Mouse (Mus musculus): ENCODE results near the gene Capns1. TPM values are rescaled to one million over a fixed set of nuclear protein-coding genes. Genes with fewer than 3 reads are reported as not detected.
A peak's percentile ranks its signal among the peaks of the same experiment; 100 is the strongest.

Capns1 gene
- total and polyA plus RNA-seq, 3 experiments, result 31.7 to 354 TPM; not detected in 1

DNA sequence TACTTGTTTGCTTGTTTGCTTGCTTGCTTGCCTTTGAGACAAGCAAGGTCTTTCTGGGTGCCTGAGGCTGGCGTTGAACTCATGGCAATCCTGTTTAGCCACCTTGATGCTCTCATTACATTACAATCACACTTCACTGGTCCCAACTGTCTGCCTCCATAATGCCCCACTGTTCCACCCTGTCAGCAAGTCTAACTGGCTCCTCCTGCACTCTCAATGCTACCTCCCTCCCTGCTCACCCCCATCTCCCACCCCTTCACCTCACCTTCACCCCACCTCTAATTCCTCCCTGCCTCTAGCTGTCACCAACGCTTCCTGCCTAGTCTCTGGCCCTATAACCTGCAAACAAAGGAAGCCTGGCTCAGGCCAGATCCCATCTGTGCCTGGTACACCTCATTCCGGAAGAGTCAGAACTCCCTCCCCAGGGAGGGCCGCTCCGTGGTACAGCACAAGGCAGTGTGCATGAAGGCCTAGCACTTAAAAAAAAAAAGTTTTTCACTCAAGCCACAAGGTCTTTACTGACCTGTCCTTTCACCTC is 950 bp downstream of the Capns1 start:
- H3K9me3 ChIP-seq (replicated peaks; ENCODE audit: insufficient read depth, low read length), result no peaks in the 10 kb centered on the region

GRCm38 (mm10) chr7:30196171-30196570 is 2.4 kb downstream of the Capns1 start:
- H3K9ac ChIP-seq (ENCODE audit: control insufficient read depth, low read depth, low read length, poor library complexity, severe bottlenecking), result no peak overlapping the region
- TF ChIP-seq ZMIZ1 (IDR thresholded peaks at IDR 0.05; ENCODE audit: low read depth, low read length) (no peak), KAT2A (conservative IDR thresholded peaks at IDR 0.05; ENCODE audit: low read depth, low read length) (no peak), UBTF (IDR thresholded peaks at IDR 0.05; ENCODE audit: borderline replicate concordance, insufficient read depth, low read depth, low read length) (no peak), SMC3 (IDR thresholded peaks at IDR 0.05; ENCODE audit: low read depth, low read length) (no peak), MAFK (IDR thresholded peaks at IDR 0.05; ENCODE audit: borderline replicate concordance, low read depth, low read length) (no peak)

More for the DNA sequence above, 950 bp downstream of the Capns1 start:
- Histone ChIP-seq H3K27me3 (ENCODE audit: control insufficient read depth in 1 of 2, insufficient read depth in 2 of 2, low read length in 2 of 2) (no peaks in the 10 kb centered on the region), H3K27ac (ENCODE audit: control insufficient read depth, low read depth, low read length) (no peak overlapping the region), H3K79me2 (ENCODE audit: control insufficient read depth, insufficient read depth, low read length, poor library complexity) (peaks cover 9% of the 10 kb centered on the region), H3K9ac (ENCODE audit: control insufficient read depth, low read depth, low read length, poor library complexity, severe bottlenecking) (no peak overlapping the region), H3K36me3 (ENCODE audit: control insufficient read depth in 1 of 2, insufficient read depth in 2 of 2, low read length in 2 of 2) (peaks cover 0 to 14% of the 10 kb centered on the region in 2 experiments; a peak in 2 of 4 replicates), H3K4me3 (ENCODE audit: control insufficient read depth in 1 of 2, insufficient read depth in 1 of 2, low read depth in 2 of 2, low read length in 2 of 2) (no peak overlapping the region), H3K4me1 (ENCODE audit: control insufficient read depth in 1 of 2, insufficient read depth in 2 of 2, low read length in 2 of 2) (peaks cover 0 to 17% of the 10 kb centered on the region in 2 experiments; a peak in 3 of 4 replicates)
- DNase-seq (ENCODE audit: low read depth, low spot score), result no peak
- TF ChIP-seq BHLHE40 (IDR thresholded peaks at IDR 0.05; ENCODE audit: borderline replicate concordance, low read depth, low read length), result no peak
- no peak for TF ChIP-seq ZNF384 (IDR thresholded peaks at IDR 0.05; ENCODE audit: low read depth, low read length)
- no peak for TF ChIP-seq CHD2 (IDR thresholded peaks at IDR 0.05; ENCODE audit: low read length)
- TF ChIP-seq TBP (IDR thresholded peaks at IDR 0.05; ENCODE audit: low read depth, low read length), result no peak
- TF ChIP-seq TCF12 (IDR thresholded peaks at IDR 0.05; ENCODE audit: low read depth, low read length), result no peak
- no peak for TF ChIP-seq POLR2AphosphoS2 (IDR thresholded peaks at IDR 0.05; ENCODE audit: low read length)

GRCm38 (mm10) chr7:30195461-30195860 is 3.1 kb downstream of the Capns1 start:
- no peak overlapping the region; the same call in 1 of the 2 replicates for H3K9ac ChIP-seq (ENCODE audit: control insufficient read depth, low read depth, low read length, poor library complexity, severe bottlenecking)
- H3K4me3 ChIP-seq (ENCODE audit: control insufficient read depth in 1 of 2, insufficient read depth in 1 of 2, low read depth in 2 of 2, low read length in 2 of 2), result no peak overlapping the region
- H3K9me3 ChIP-seq (replicated peaks; ENCODE audit: insufficient read depth, low read length), result no peaks in the 10 kb centered on the region
- DNase-seq (ENCODE audit: low read depth, low spot score), result no peak
- H3K36me3 ChIP-seq (ENCODE audit: control insufficient read depth in 1 of 2, insufficient read depth in 2 of 2, low read length in 2 of 2), result peaks cover 0 to 14% of the 10 kb centered on the region in 2 experiments; a peak in 2 of 4 replicates
- peaks cover 0 to 17% of the 10 kb centered on the region in 2 experiments; a peak in 3 of 4 replicates for H3K4me1 ChIP-seq (ENCODE audit: control insufficient read depth in 1 of 2, insufficient read depth in 2 of 2, low read length in 2 of 2)
- no peaks in the 10 kb centered on the region for H3K27me3 ChIP-seq (ENCODE audit: control insufficient read depth in 1 of 2, insufficient read depth in 2 of 2, low read length in 2 of 2)
- peaks cover 9% of the 10 kb centered on the region for H3K79me2 ChIP-seq (ENCODE audit: control insufficient read depth, insufficient read depth, low read length, poor library complexity)
- H3K27ac ChIP-seq (ENCODE audit: control insufficient read depth, low read depth, low read length), result no peak overlapping the region
- no peak for TF ChIP-seq GABPA (IDR thresholded peaks at IDR 0.05; ENCODE audit: low read depth, low read length)
- TF ChIP-seq ZNF384 (IDR thresholded peaks at IDR 0.05; ENCODE audit: low read depth, low read length), result no peak
- TF ChIP-seq USF1 (IDR thresholded peaks at IDR 0.05; ENCODE audit: low read depth, low read length), result no peak
- no peak for TF ChIP-seq MAX (IDR thresholded peaks at IDR 0.05; ENCODE audit: low read length)
- TF ChIP-seq E2F4 (IDR thresholded peaks at IDR 0.05; ENCODE audit: borderline replicate concordance, low read depth, low read length), result no peak
- TF ChIP-seq MAFK (IDR thresholded peaks at IDR 0.05; ENCODE audit: borderline replicate concordance, low read depth, low read length), result no peak
- TF ChIP-seq TCF12 (IDR thresholded peaks at IDR 0.05; ENCODE audit: low read depth, low read length), result no peak
- TF ChIP-seq ELF1 (IDR thresholded peaks at IDR 0.05; ENCODE audit: low read depth, low read length), result no peak
- no peak for TF ChIP-seq CHD2 (IDR thresholded peaks at IDR 0.05; ENCODE audit: low read length)
- TF ChIP-seq EP300 (IDR thresholded peaks at IDR 0.05; ENCODE audit: low read depth in 1 of 2, low read length in 2 of 2), result no peak
- no peak for TF ChIP-seq BHLHE40 (IDR thresholded peaks at IDR 0.05; ENCODE audit: borderline replicate concordance, low read depth, low read length)
- TF ChIP-seq RCOR1 (IDR thresholded peaks at IDR 0.05; ENCODE audit: low read depth, low read length), result no peak
- TF ChIP-seq USF2 (IDR thresholded peaks at IDR 0.05; ENCODE audit: borderline replicate concordance in 1 of 2, insufficient read depth in 1 of 2, low read depth in 1 of 2, low read length in 2 of 2), result no peak
- no peak for TF ChIP-seq UBTF (IDR thresholded peaks at IDR 0.05; ENCODE audit: borderline replicate concordance, insufficient read depth, low read depth, low read length)
- TF ChIP-seq ETS1 (IDR thresholded peaks at IDR 0.05; ENCODE audit: low read depth, low read length), result no peak
- TF ChIP-seq TAL1 (IDR thresholded peaks at IDR 0.05; ENCODE audit: low read length), result no peak
- no peak for TF ChIP-seq MXI1 (IDR thresholded peaks at IDR 0.05; ENCODE audit: low read depth, low read length)
- TF ChIP-seq POLR2AphosphoS2 (IDR thresholded peaks at IDR 0.05; ENCODE audit: low read length), result no peak
- no peak for TF ChIP-seq NRF1 (IDR thresholded peaks at IDR 0.05; ENCODE audit: insufficient read depth, low read depth, low read length, poor library complexity, severe bottlenecking)

More at GRCm38 (mm10) chr7:30196171-30196570, 2.4 kb downstream of the Capns1 start:
- no peaks in the 10 kb centered on the region for H3K9me3 ChIP-seq (replicated peaks; ENCODE audit: insufficient read depth, low read length)
- peaks cover 0 to 17% of the 10 kb centered on the region in 2 experiments; a peak in 3 of 4 replicates for H3K4me1 ChIP-seq (ENCODE audit: control insufficient read depth in 1 of 2, insufficient read depth in 2 of 2, low read length in 2 of 2)
- H3K36me3 ChIP-seq (ENCODE audit: control insufficient read depth in 1 of 2, insufficient read depth in 2 of 2, low read length in 2 of 2), result peaks cover 0 to 14% of the 10 kb centered on the region in 2 experiments; a peak in 2 of 4 replicates
- H3K27ac ChIP-seq (ENCODE audit: control insufficient read depth, low read depth, low read length), result no peak overlapping the region
- H3K4me3 ChIP-seq (ENCODE audit: control insufficient read depth in 1 of 2, insufficient read depth in 1 of 2, low read depth in 2 of 2, low read length in 2 of 2), result no peak overlapping the region
- H3K79me2 ChIP-seq (ENCODE audit: control insufficient read depth, insufficient read depth, low read length, poor library complexity), result peaks cover 9% of the 10 kb centered on the region
- peak; percentile 34 for DNase-seq (ENCODE audit: low read depth, low spot score)
- H3K27me3 ChIP-seq (ENCODE audit: control insufficient read depth in 1 of 2, insufficient read depth in 2 of 2, low read length in 2 of 2), result no peaks in the 10 kb centered on the region
